Mouse (Mus musculus) fat pad, adult 2 months (tissue): ENCODE results near the gene Gm49337.

ENCODE experiments used
- DNase-seq: peaks from one replicate; pipeline ENCODE4 v3.0.0-alpha.2; 2011; ENCODE audit warnings: low read depth, low spot score; ENCODE audit errors: extremely low read depth

The Gm49337 gene

GRCm38 (mm10) chr4:116304551-116304950 lies 131.4 kb downstream of the Gm49337 start:
- DNase-seq, result no peak

GRCm38 (mm10) chr4:116317575-116317974 lies 144.4 kb downstream of the Gm49337 start:
- no peak for DNase-seq

DNA sequence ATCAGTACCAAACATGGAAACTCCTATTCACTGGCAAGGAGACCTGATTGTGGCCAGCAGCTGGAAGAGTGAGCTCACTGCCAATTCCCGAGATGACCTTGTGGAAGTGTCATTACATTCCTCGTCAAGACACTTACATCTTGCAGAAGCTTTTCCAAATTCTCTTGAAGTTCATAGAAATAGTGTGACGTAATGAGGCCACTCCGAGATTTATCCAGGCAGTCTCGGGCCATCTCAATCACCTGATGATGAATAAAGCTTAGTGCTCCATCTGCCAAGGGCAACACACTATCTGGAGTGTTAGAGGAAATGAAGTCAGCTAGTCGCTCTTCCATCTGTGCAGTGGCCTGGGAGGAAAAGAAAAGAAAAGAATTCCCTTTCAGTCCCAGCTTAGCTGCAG lies 148.9 kb downstream of the Gm49337 start:
- no peak for DNase-seq

- no peak for DNase-seq
Measured at GRCm38 (mm10) chr4:116329256-116329655, 156.1 kb downstream of the Gm49337 start.

DNA sequence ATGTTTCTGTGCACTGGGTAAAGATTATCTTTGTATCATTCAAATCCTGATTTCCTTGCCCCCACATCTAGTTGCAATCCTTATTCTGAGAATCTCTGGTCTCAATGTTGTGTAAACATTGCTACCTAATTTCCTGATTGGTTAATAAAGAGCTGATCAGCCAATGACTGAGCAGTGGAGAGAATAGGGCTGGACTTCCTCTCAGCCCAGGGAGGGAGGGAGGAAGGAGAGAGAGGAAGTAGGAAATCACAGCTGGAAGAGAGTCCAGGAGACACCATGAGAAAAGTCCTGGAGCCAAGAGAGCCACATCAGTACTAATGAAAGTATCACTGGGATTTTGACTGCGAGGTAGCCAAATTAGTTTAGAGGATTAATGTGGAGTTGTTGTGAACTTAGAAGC lies 163.1 kb downstream of the Gm49337 start:
- DNase-seq, result no peak

- DNase-seq, result no peak
Measured at GRCm38 (mm10) chr4:116342119-116342518, 168.9 kb downstream of the Gm49337 start.
